Mouse (Mus musculus): ENCODE data around the gene Timm13. TPM values are rescaled to one million over a fixed set of nuclear protein-coding genes. Genes with fewer than 3 reads are reported as not detected.

The Timm13 gene
- polyA plus RNA-seq (2015; fragmentation: Nextera tagmentation; extraction: Ambion mirVana): 285 and 314 TPM in 2 replicates

DNA sequence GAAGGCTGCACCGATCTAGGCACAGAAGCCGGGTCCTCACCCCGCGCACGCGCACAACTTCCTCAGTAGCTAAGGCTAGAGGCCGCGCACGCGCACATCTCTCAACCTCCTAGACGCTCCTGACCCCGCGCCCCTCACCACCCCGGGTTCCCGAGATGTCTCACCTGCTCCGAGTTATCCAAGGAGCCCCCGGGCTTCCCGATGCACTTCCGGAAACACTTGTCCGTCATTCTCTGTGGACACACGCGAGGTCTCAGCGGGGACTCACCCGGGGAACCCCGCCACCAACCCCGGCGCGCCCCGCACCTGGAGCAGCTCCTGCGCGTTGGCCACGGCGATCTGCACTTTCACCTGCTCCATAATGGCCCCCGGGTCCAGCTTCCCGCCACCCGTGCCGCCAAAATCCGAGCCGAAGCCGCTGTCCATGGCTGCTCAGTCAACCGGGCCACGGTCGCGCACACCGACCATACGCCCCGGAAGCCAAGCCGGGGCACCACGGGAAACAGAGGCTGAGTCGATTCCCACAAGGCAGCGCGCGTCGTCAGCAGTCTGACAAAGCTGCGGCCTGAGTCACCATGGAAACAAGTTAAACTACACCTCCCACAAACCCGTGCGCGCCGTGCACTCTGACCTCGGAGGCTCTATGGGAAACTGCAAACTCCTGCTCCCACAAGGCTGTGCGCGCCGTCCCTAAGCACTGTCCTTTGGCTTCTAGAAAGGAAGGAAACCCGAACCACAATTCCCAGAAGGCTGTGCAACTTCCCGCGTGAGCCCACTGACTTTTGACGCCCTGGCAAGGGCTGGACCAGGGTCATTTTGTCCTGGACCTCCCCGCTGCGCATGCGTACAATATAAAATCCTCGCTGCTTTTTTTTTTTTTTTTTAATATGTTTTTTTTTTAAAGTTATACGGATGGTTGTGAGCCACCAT, at the start of gene Timm13:
TSS of gene Timm13 (minus strand) at position 652 of the 930 bp plus-strand sequence.
- peak; percentile 88 for ATAC-seq (ENCODE audit: extremely low read depth, insufficient number of reproducible peaks, low FRiP score, low TSS enrichment)
- WGBS: under 1% methylated on average over 72 of the region's 72 CpGs
- Histone ChIP-seq H3K9me3 (no peaks in the 10 kb centered on the region), H3K36me3 (peaks cover 52% of the 10 kb centered on the region), H3K4me3 (peak within 1 kb of the TSS; percentile 71), H3K27ac (replicated peaks) (peak within 1 kb of the TSS; percentile 73), H3K9ac (peak within 1 kb of the TSS; percentile 87), H3K27me3 (replicated peaks) (no peaks in the 10 kb centered on the region), H3K4me1 (peaks cover 28% of the 10 kb centered on the region), H3K4me2 (peak within 1 kb of the TSS; percentile 95)

DNA sequence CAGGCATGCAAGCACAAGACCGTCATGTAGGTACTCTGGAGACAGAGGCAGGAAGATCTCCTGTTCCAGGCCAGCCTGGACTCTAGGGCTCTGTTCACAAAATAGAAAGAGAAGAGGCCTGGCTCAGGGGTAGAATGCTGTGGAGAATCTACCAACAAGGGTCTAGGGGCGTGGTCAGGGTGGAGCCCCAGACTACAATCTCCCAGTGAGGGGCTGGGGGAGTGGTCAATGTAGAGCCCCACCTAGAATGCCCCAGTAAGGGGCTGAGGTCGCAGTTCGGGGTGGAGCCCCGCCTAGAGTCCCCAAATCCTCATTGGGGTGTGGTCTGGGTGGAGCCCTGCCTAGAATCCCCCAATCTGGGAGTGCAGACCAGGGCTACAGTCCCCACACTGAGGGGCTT, 49.5 kb upstream of the Timm13 start:
- Histone ChIP-seq H3K4me2 (no peak overlapping the region), H3K9me3 (no peaks in the 10 kb centered on the region), H3K9ac (no peak overlapping the region), H3K36me3 (no peaks in the 10 kb centered on the region), H3K4me1 (peaks cover 48% of the 10 kb centered on the region), H3K27ac (replicated peaks) (no peak overlapping the region), H3K27me3 (replicated peaks) (0 out of 2 replicates have a peak, but pooled peaks cover 10% of the 10 kb centered on the region), H3K4me3 (no peak overlapping the region)
- ATAC-seq (ENCODE audit: extremely low read depth, insufficient number of reproducible peaks, low FRiP score, low TSS enrichment): no peak
- 34% methylated on average over 5 of the region's 5 CpGs for WGBS

GRCm38 (mm10) chr10:80949081-80949480, 48.3 kb upstream of the Timm13 start:
- no peak overlapping the region for H3K4me2 ChIP-seq
- no peak overlapping the region for H3K4me3 ChIP-seq
- 66% methylated on average over 3 of the region's 3 CpGs for WGBS
- H3K27me3 ChIP-seq (replicated peaks): 0 out of 2 replicates have a peak, but pooled peaks cover 10% of the 10 kb centered on the region
- no peak for ATAC-seq (ENCODE audit: extremely low read depth, insufficient number of reproducible peaks, low FRiP score, low TSS enrichment)
- H3K27ac ChIP-seq (replicated peaks): peak overlapping the region; percentile 50
- peak overlapping the region; percentile 24; the same call in 1 of the 2 replicates for H3K9ac ChIP-seq
- no peaks in the 10 kb centered on the region for H3K9me3 ChIP-seq
- H3K36me3 ChIP-seq: no peaks in the 10 kb centered on the region
- peaks cover 35% of the 10 kb centered on the region for H3K4me1 ChIP-seq

DNA sequence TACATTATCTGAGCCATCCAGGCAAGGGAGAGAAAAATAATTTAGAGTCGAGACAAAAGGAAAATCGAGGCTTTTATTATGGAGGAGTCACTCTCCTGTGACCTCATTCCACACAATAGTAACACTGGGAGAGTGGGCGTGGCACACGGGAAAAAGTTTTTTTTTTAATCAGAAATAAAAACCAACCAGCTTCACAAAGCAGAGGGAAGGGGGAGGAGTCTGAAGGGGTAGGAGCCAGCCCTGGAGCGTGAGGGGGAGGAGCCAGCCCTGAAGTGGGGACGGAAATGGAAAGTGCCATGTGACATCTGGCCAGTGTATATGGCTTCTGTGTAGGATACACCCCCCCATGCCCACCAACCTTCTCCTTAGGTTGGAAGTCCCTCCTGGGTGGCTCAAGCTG, 47.8 kb upstream of the Timm13 start:
- no peaks in the 10 kb centered on the region for H3K36me3 ChIP-seq
- H3K4me2 ChIP-seq: no peak overlapping the region
- 23% methylated on average over 6 of the region's 6 CpGs for WGBS
- no peaks in the 10 kb centered on the region for H3K9me3 ChIP-seq
- no peak overlapping the region for H3K4me3 ChIP-seq
- peak; percentile 42; the same call in 1 of the 2 replicates for ATAC-seq (ENCODE audit: extremely low read depth, insufficient number of reproducible peaks, low FRiP score, low TSS enrichment)
- 0 out of 2 replicates have a peak, but pooled peaks cover 10% of the 10 kb centered on the region for H3K27me3 ChIP-seq (replicated peaks)
- H3K9ac ChIP-seq: no peak overlapping the region
- peaks cover 40% of the 10 kb centered on the region for H3K4me1 ChIP-seq
- H3K27ac ChIP-seq (replicated peaks): peak overlapping the region; percentile 78

DNA sequence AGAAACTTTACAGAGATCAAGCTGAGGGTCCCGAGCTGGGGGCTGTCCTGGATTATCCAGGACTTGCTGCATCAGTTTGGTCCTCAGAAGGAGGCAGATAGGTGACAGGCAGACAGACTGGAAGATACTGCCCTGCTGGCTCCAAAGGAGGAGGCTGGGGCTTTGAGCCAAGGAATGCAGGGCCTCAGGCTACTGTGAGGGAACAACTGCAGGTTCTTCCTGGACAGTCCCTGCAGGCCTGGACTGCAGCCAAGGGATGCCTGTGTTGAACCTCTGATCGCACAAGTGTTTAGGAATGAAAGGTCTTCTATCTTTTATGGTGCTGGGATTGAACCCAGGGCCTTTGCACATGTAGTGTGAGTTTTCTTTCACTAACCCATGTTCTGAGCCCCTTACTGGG, 47.0 kb upstream of the Timm13 start:
- Histone ChIP-seq H3K4me1 (peaks cover 47% of the 10 kb centered on the region), H3K27ac (replicated peaks) (peak overlapping the region; percentile 78), H3K36me3 (no peaks in the 10 kb centered on the region), H3K4me2 (no peak overlapping the region), H3K9me3 (no peaks in the 10 kb centered on the region), H3K27me3 (replicated peaks) (0 out of 2 replicates have a peak, but pooled peaks cover 10% of the 10 kb centered on the region), H3K4me3 (no peak overlapping the region), H3K9ac (peak overlapping the region; percentile 44; the same call in 1 of the 2 replicates)
- ATAC-seq (ENCODE audit: extremely low read depth, insufficient number of reproducible peaks, low FRiP score, low TSS enrichment): no peak
- WGBS: 7% methylated on average over 2 of the region's 2 CpGs

- Histone ChIP-seq H3K27me3 (replicated peaks) (0 out of 2 replicates have a peak, but pooled peaks cover 10% of the 10 kb centered on the region), H3K36me3 (no peaks in the 10 kb centered on the region), H3K27ac (replicated peaks) (peak overlapping the region; percentile 78), H3K9me3 (no peaks in the 10 kb centered on the region), H3K4me1 (peaks cover 54% of the 10 kb centered on the region), H3K4me3 (no peak overlapping the region), H3K4me2 (no peak overlapping the region), H3K9ac (peak overlapping the region; percentile 44)
- ATAC-seq (ENCODE audit: extremely low read depth, insufficient number of reproducible peaks, low FRiP score, low TSS enrichment): no peak
- 62% methylated on average over 14 of the region's 14 CpGs for WGBS
Measured at GRCm38 (mm10) chr10:80946684-80947437, 46.1 kb upstream of the Timm13 start.

- ATAC-seq (ENCODE audit: extremely low read depth, insufficient number of reproducible peaks, low FRiP score, low TSS enrichment): no peak
- Histone ChIP-seq H3K4me1 (peaks cover 77% of the 10 kb centered on the region), H3K9ac (no peak overlapping the region), H3K27me3 (replicated peaks) (no peaks in the 10 kb centered on the region), H3K4me2 (no peak overlapping the region), H3K4me3 (no peak overlapping the region), H3K36me3 (no peaks in the 10 kb centered on the region), H3K27ac (replicated peaks) (no peak overlapping the region), H3K9me3 (no peaks in the 10 kb centered on the region)
- WGBS: 87% methylated on average over 5 of the region's 5 CpGs
Measured at GRCm38 (mm10) chr10:80944231-80944630, 43.5 kb upstream of the Timm13 start.

DNA sequence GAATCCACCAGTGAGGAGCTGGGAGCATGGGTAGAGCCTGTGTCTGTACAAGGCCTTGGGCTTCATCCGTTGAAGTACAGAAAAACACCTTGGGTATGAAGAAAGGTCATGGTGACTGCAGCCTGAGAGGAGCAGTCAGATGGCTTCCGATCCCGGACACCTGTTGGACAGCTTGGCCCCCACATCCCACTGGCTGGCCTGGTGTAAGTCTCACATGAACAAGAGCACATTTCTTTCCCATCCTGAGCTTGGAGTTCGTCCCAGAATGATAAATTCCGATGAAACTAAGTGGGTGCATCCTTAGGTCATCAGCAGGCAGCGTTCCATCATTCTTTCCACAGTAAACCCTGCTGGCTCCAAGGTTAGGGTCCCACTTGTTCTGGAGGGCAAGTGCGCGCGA, 42.9 kb upstream of the Timm13 start:
- H3K4me2 ChIP-seq: no peak overlapping the region
- no peaks in the 10 kb centered on the region for H3K36me3 ChIP-seq
- H3K27ac ChIP-seq (replicated peaks): peak overlapping the region; percentile 63
- ATAC-seq (ENCODE audit: extremely low read depth, insufficient number of reproducible peaks, low FRiP score, low TSS enrichment): no peak
- WGBS: 56% methylated on average over 9 of the region's 9 CpGs
- peak overlapping the region; percentile 47; the same call in 1 of the 2 replicates for H3K9ac ChIP-seq
- no peak overlapping the region for H3K4me3 ChIP-seq
- H3K27me3 ChIP-seq (replicated peaks): no peaks in the 10 kb centered on the region
- peaks cover 77% of the 10 kb centered on the region for H3K4me1 ChIP-seq
- H3K9me3 ChIP-seq: no peaks in the 10 kb centered on the region

DNA sequence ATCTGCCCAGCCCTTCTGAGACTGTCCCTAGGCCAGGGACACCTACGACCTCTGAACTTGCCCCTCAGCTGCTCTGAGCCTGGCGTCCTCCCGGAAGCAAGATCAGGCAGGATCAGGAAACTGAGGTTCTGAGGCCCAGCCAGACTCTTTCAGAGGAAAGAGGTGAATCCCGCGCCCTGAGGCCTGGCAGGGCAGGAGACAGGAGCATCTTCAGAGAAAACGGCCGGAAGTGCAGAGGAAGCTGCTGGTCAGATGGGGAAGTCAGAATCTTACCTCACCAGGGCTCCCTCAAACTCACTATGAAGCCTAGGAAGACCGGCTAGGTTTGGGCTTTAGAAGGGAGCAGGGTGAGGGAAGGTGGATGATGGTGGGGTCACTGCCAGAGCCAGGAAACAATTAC, 42.1 kb upstream of the Timm13 start:
- Histone ChIP-seq H3K9me3 (no peaks in the 10 kb centered on the region), H3K27me3 (replicated peaks) (no peaks in the 10 kb centered on the region), H3K9ac (peak overlapping the region; percentile 54; the same call in 1 of the 2 replicates), H3K27ac (replicated peaks) (0 out of 2 replicates have a peak overlapping the region, but pooled peaks have one; percentile 37), H3K36me3 (no peaks in the 10 kb centered on the region), H3K4me2 (no peak overlapping the region), H3K4me1 (peaks cover 77% of the 10 kb centered on the region), H3K4me3 (no peak overlapping the region)
- no peak for ATAC-seq (ENCODE audit: extremely low read depth, insufficient number of reproducible peaks, low FRiP score, low TSS enrichment)
- 55% methylated on average over 8 of the region's 8 CpGs for WGBS

- Histone ChIP-seq H3K36me3 (no peaks in the 10 kb centered on the region), H3K27ac (replicated peaks) (peak overlapping the region; percentile 99), H3K9ac (peak overlapping the region; percentile 86), H3K9me3 (no peaks in the 10 kb centered on the region), H3K4me2 (peak overlapping the region; percentile 72), H3K4me1 (peaks cover 78% of the 10 kb centered on the region), H3K27me3 (replicated peaks) (0 out of 2 replicates have a peak, but pooled peaks cover 9% of the 10 kb centered on the region), H3K4me3 (peak overlapping the region; percentile 42; the same call in 1 of the 2 replicates)
- WGBS: 19% methylated on average over 2 of the region's 2 CpGs
- 0 out of 2 replicates have a peak, but pooled peaks have one; percentile 3 for ATAC-seq (ENCODE audit: extremely low read depth, insufficient number of reproducible peaks, low FRiP score, low TSS enrichment)
Measured at GRCm38 (mm10) chr10:80940988-80941347, 40.2 kb upstream of the Timm13 start.
